Mouse (Mus musculus): ENCODE results near the gene Tmem63b. TPM values are rescaled to one million over a fixed set of nuclear protein-coding genes. Genes with fewer than 3 reads are reported as not detected.

Gene Tmem63b
- total and polyA plus RNA-seq, 3 experiments, result 12.3 to 37.9 TPM; not detected in 1

GRCm38 (mm10) chr17:45703187-45703586, 16.5 kb upstream of the Tmem63b start:
- Histone ChIP-seq H3K4me3 (ENCODE audit: control insufficient read depth in 1 of 2, insufficient read depth in 1 of 2, low read depth in 2 of 2, low read length in 2 of 2) (no peak overlapping the region), H3K4me1 (ENCODE audit: control insufficient read depth in 1 of 2, insufficient read depth in 2 of 2, low read length in 2 of 2) (peaks cover 5 to 11% of the 10 kb centered on the region in 2 experiments; a peak in 3 of 4 replicates), H3K36me3 (ENCODE audit: control insufficient read depth in 1 of 2, insufficient read depth in 2 of 2, low read length in 2 of 2) (peaks cover 2% of the 10 kb centered on the region in 2 experiments; a peak in 2 of 4 replicates), H3K9ac (ENCODE audit: control insufficient read depth, low read depth, low read length, poor library complexity, severe bottlenecking) (peak overlapping the region; percentile 52), H3K27ac (ENCODE audit: control insufficient read depth, low read depth, low read length) (no peak overlapping the region), H3K9me3 (replicated peaks; ENCODE audit: insufficient read depth, low read length) (no peaks in the 10 kb centered on the region), H3K79me2 (ENCODE audit: control insufficient read depth, insufficient read depth, low read length, poor library complexity) (no peaks in the 10 kb centered on the region), H3K27me3 (ENCODE audit: control insufficient read depth in 1 of 2, insufficient read depth in 2 of 2, low read length in 2 of 2) (no peaks in the 10 kb centered on the region)
- peak; percentile 61 for DNase-seq (ENCODE audit: low read depth, low spot score)
- TF ChIP-seq ETS1 (IDR thresholded peaks at IDR 0.05; ENCODE audit: low read depth, low read length), result 0 out of 2 replicates have a peak, but pooled peaks have one; percentile 18
- no peak for TF ChIP-seq MAX (IDR thresholded peaks at IDR 0.05; ENCODE audit: low read length)

DNA sequence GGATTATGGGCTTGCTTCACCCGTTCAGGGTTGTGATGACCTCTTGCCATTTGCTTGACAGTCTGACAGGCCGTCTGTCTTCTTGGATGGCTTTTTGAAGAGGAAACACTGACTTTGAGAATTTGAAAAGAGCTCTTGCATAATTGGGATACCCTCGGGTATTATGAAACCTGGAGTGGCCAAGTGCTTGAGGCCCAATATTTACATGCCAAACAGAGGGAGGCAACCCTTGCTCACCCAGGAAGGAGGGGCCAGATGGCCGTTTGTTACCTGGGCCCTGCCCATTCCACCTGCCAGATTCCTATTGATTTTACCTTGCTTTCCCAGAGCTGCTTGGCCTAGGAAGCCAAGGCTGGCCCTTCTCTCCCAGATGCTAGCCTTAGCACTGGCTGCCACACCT, 15.5 kb upstream of the Tmem63b start:
- no peak for TF ChIP-seq BHLHE40 (IDR thresholded peaks at IDR 0.05; ENCODE audit: borderline replicate concordance, low read depth, low read length)
- no peak for TF ChIP-seq UBTF (IDR thresholded peaks at IDR 0.05; ENCODE audit: borderline replicate concordance, insufficient read depth, low read depth, low read length)
- no peak for TF ChIP-seq SMC3 (IDR thresholded peaks at IDR 0.05; ENCODE audit: low read depth, low read length)
- no peak for TF ChIP-seq ZC3H11A (IDR thresholded peaks at IDR 0.05; ENCODE audit: low read depth, low read length)
- TF ChIP-seq MXI1 (IDR thresholded peaks at IDR 0.05; ENCODE audit: low read depth, low read length), result no peak
- TF ChIP-seq TAL1 (IDR thresholded peaks at IDR 0.05; ENCODE audit: low read length), result no peak
- no peak for TF ChIP-seq SIN3A (IDR thresholded peaks at IDR 0.05; ENCODE audit: low read length)
- no peak for TF ChIP-seq MAZ (IDR thresholded peaks at IDR 0.05; ENCODE audit: low read depth, low read length)
- TF ChIP-seq CHD1 (IDR thresholded peaks at IDR 0.05; ENCODE audit: low read depth, low read length), result no peak
- TF ChIP-seq JUND (IDR thresholded peaks at IDR 0.05; ENCODE audit: low read depth, low read length), result no peak
- Histone ChIP-seq H3K9ac (ENCODE audit: control insufficient read depth, low read depth, low read length, poor library complexity, severe bottlenecking) (no peak overlapping the region), H3K79me2 (ENCODE audit: control insufficient read depth, insufficient read depth, low read length, poor library complexity) (no peaks in the 10 kb centered on the region), H3K27ac (ENCODE audit: control insufficient read depth, low read depth, low read length) (no peak overlapping the region), H3K4me1 (ENCODE audit: control insufficient read depth in 1 of 2, insufficient read depth in 2 of 2, low read length in 2 of 2) (peaks cover 5 to 11% of the 10 kb centered on the region in 2 experiments; a peak in 3 of 4 replicates), H3K36me3 (ENCODE audit: control insufficient read depth in 1 of 2, insufficient read depth in 2 of 2, low read length in 2 of 2) (peaks cover 2% of the 10 kb centered on the region in 2 experiments; a peak in 2 of 4 replicates), H3K9me3 (replicated peaks; ENCODE audit: insufficient read depth, low read length) (no peaks in the 10 kb centered on the region), H3K27me3 (ENCODE audit: control insufficient read depth in 1 of 2, insufficient read depth in 2 of 2, low read length in 2 of 2) (no peaks in the 10 kb centered on the region), H3K4me3 (ENCODE audit: control insufficient read depth in 1 of 2, insufficient read depth in 1 of 2, low read depth in 2 of 2, low read length in 2 of 2) (no peak overlapping the region)
- DNase-seq (ENCODE audit: low read depth, low spot score), result no peak

DNA sequence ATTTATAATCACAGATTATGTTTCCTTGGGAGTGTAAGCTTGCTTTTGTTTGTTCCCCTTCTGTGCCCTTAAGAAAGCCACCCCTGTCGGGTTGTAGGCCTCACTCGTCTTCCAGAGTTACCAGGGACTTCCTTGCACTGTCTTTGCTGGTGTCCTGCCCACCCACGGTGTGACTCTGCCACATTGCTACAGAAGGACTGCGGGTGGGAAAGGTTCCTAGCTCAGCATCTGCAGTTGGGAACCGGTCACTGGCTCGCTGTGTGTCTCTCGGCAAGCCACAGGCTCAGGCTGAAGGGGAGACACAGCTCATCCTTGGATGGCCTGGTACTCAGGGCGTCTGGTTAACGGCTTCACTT, 14.5 kb upstream of the Tmem63b start:
- Histone ChIP-seq H3K79me2 (ENCODE audit: control insufficient read depth, insufficient read depth, low read length, poor library complexity) (no peaks in the 10 kb centered on the region), H3K36me3 (ENCODE audit: control insufficient read depth in 1 of 2, insufficient read depth in 2 of 2, low read length in 2 of 2) (peaks cover 2 to 5% of the 10 kb centered on the region in 2 experiments; a peak in 3 of 4 replicates), H3K9me3 (replicated peaks; ENCODE audit: insufficient read depth, low read length) (no peaks in the 10 kb centered on the region), H3K27ac (ENCODE audit: control insufficient read depth, low read depth, low read length) (no peak overlapping the region), H3K4me1 (ENCODE audit: control insufficient read depth in 1 of 2, insufficient read depth in 2 of 2, low read length in 2 of 2) (peaks cover 2 to 6% of the 10 kb centered on the region in 2 experiments), H3K4me3 (ENCODE audit: control insufficient read depth in 1 of 2, insufficient read depth in 1 of 2, low read depth in 2 of 2, low read length in 2 of 2) (no peak overlapping the region), H3K9ac (ENCODE audit: control insufficient read depth, low read depth, low read length, poor library complexity, severe bottlenecking) (no peak overlapping the region), H3K27me3 (ENCODE audit: control insufficient read depth in 1 of 2, insufficient read depth in 2 of 2, low read length in 2 of 2) (no peaks in the 10 kb centered on the region)
- TF ChIP-seq GABPA (IDR thresholded peaks at IDR 0.05; ENCODE audit: low read depth, low read length) (no peak), TCF12 (IDR thresholded peaks at IDR 0.05; ENCODE audit: low read depth, low read length) (no peak), MAZ (IDR thresholded peaks at IDR 0.05; ENCODE audit: low read depth, low read length) (no peak)
- no peak for DNase-seq (ENCODE audit: low read depth, low spot score)
